Mouse (Mus musculus): ENCODE measurements at regions not wholly inside any gene's neighbourhood (a gene's known extent, or its start where the extent isn't known, plus 50 kb on each side); places are given as distances from the start of the nearest gene placed in this dataset.

DNA sequence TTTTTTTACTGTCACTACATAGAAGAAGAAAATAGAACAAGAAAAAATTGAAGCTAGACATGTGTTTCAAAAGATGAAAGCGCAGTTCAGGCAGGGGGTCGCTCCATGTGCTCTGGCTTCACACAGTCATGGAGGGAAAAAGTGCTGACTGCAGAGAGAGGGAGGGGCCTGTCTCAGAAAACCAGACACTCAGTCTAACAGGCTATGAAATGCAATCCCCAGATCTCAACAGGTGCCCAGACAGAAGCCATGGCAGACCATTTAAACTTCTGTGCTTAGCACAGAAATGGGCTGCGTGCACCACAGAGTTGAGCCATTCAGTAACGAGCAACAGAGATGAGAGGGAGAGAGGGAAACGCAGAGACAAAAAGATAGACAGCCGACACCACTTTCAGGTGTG lies 242.3 kb upstream of the Stac start:
- Histone ChIP-seq H3K4me1 (ENCODE audit: control insufficient read depth in 2 of 2, insufficient read depth in 2 of 2, low read length in 2 of 2) (no peaks in the 10 kb centered on the region), H3K4me3 (ENCODE audit: control insufficient read depth in 1 of 2, insufficient read depth in 1 of 2, low read depth in 1 of 2, low read length in 2 of 2) (no peak overlapping the region), H3K4me2 (ENCODE audit: low read length) (no peak overlapping the region), H3K27me3 (ENCODE audit: control insufficient read depth, insufficient read depth, low read length) (no peaks in the 10 kb centered on the region), H3K36me3 (ENCODE audit: control insufficient read depth, insufficient read depth, low read length) (no peaks in the 10 kb centered on the region), H3K9ac (ENCODE audit: low read length) (no peak overlapping the region), H3K27ac (replicated peaks in 1 of 2; ENCODE audit: control insufficient read depth in 1 of 2, insufficient read depth in 1 of 2, low read depth in 2 of 2, low read length in 2 of 2) (no peak overlapping the region), H3K9me3 (ENCODE audit: control insufficient read depth, low read length) (no peaks in the 10 kb centered on the region)
- no peak for ATAC-seq (ENCODE audit: insufficient number of reproducible peaks, insufficient read depth, low FRiP score, low read depth)
- 87% methylated on average over 6 of the region's 6 CpGs for WGBS

DNA sequence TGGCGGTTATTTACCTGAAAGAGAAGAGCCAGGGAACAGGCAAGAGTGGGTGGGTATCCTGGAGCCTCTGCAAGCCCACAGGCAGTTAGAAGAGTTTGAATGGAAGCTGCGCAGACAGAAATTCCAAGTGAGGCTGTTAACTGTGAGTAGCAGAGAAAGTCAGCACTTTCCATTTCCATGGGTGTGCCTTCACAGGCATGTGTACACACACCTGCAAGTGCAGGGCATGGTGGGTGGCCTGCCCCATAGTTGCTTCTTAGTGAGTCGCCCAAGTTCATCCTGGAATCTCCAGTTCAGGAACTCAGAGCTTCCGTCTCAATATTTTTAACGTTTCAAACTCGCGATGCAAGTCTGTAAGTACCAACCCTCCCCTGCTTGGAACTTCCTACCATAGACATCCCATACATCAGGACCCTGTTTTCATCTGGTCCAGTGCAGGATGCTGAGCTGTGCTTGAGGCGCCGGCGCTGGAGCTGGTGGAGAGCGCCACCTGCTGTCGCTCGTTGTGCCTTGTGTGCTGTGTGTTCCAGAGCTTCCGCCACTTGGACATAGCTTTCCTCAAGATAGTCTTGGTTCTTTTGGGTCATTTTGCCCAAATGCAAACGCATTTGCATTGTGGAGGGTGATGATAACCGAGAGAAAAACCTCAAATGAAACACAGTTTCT lies 228.3 kb upstream of the Stac start:
- Histone ChIP-seq H3K4me3 (ENCODE audit: control insufficient read depth in 1 of 2, insufficient read depth in 1 of 2, low read depth in 1 of 2, low read length in 2 of 2) (no peak overlapping the region), H3K4me2 (ENCODE audit: low read length) (no peak overlapping the region), H3K27me3 (ENCODE audit: control insufficient read depth, insufficient read depth, low read length) (no peaks in the 10 kb centered on the region), H3K9me3 (ENCODE audit: control insufficient read depth, low read length) (no peaks in the 10 kb centered on the region; the same call in 1 of the 2 replicates), H3K36me3 (ENCODE audit: control insufficient read depth, insufficient read depth, low read length) (no peaks in the 10 kb centered on the region), H3K4me1 (ENCODE audit: control insufficient read depth in 2 of 2, insufficient read depth in 2 of 2, low read length in 2 of 2) (no peaks in the 10 kb centered on the region), H3K27ac (replicated peaks in 1 of 2; ENCODE audit: control insufficient read depth in 1 of 2, insufficient read depth in 1 of 2, low read depth in 2 of 2, low read length in 2 of 2) (no peak overlapping the region), H3K9ac (ENCODE audit: low read length) (no peak overlapping the region)
- WGBS, result 16% methylated on average over 16 of the region's 16 CpGs
- ATAC-seq (ENCODE audit: insufficient number of reproducible peaks, insufficient read depth, low FRiP score, low read depth), result no peak

DNA sequence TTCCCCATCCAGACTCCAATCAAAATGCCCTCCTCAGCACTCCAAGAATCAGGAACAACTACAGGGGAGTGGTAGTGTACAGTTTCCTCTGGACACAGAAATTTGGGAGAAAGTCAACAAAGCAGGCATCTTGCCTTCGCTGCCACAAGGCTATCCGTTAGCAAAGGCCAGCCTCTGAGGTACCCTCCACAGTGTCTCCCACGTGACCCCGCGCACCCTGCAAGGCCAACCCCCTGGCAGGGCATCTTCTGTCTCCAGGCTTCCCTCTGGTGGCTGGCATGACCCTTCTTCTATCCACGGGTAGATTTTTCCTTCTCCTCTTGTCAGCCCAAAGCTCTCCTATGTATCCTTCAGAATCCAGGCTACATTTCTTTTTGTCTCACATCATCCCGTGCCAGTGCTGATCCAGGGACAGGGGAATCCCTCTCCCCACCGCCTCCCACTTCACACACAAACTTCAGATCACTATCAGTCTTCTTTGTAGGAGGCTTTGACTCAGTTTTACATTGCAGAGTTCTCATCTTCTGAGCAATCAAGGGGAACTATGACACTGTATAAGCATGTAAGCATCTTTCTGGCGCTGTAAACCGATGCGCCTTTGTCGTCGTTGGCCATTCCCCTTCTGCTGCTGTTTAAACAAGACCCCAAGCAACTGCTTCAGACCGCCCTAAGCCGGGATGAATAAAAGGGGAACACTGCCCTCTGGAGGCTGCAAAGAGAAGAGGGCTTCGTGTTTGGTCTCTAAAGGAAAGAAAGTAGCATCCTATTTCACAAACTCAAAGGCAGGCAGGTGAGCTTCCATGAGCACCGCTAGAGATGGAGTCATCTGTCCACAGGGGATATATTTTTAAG lies 226.8 kb upstream of the Stac start:
- H3K9ac ChIP-seq (ENCODE audit: low read length), result no peak overlapping the region
- 30% methylated on average over 17 of the region's 17 CpGs for WGBS
- peak; percentile 35; the same call in 1 of the 2 replicates for ATAC-seq (ENCODE audit: insufficient number of reproducible peaks, insufficient read depth, low FRiP score, low read depth)
- H3K27ac ChIP-seq (replicated peaks in 1 of 2; ENCODE audit: control insufficient read depth in 1 of 2, insufficient read depth in 1 of 2, low read depth in 2 of 2, low read length in 2 of 2), result no peak overlapping the region
- no peak overlapping the region for H3K4me3 ChIP-seq (ENCODE audit: control insufficient read depth in 1 of 2, insufficient read depth in 1 of 2, low read depth in 1 of 2, low read length in 2 of 2)
- no peak overlapping the region for H3K4me2 ChIP-seq (ENCODE audit: low read length)
- no peaks in the 10 kb centered on the region for H3K36me3 ChIP-seq (ENCODE audit: control insufficient read depth, insufficient read depth, low read length)
- H3K4me1 ChIP-seq (ENCODE audit: control insufficient read depth in 2 of 2, insufficient read depth in 2 of 2, low read length in 2 of 2), result no peaks in the 10 kb centered on the region
- H3K27me3 ChIP-seq (ENCODE audit: control insufficient read depth, insufficient read depth, low read length), result no peaks in the 10 kb centered on the region
- H3K9me3 ChIP-seq (ENCODE audit: control insufficient read depth, low read length), result no peaks in the 10 kb centered on the region; the same call in 1 of the 2 replicates

- Histone ChIP-seq H3K9ac (ENCODE audit: low read length) (no peak overlapping the region), H3K9me3 (ENCODE audit: control insufficient read depth, low read length) (no peaks in the 10 kb centered on the region), H3K27me3 (ENCODE audit: control insufficient read depth, insufficient read depth, low read length) (no peaks in the 10 kb centered on the region), H3K4me1 (ENCODE audit: control insufficient read depth in 2 of 2, insufficient read depth in 2 of 2, low read length in 2 of 2) (no peaks in the 10 kb centered on the region), H3K4me3 (ENCODE audit: control insufficient read depth in 1 of 2, insufficient read depth in 1 of 2, low read depth in 1 of 2, low read length in 2 of 2) (no peak overlapping the region), H3K27ac (replicated peaks in 1 of 2; ENCODE audit: control insufficient read depth in 1 of 2, insufficient read depth in 1 of 2, low read depth in 2 of 2, low read length in 2 of 2) (no peak overlapping the region), H3K36me3 (ENCODE audit: control insufficient read depth, insufficient read depth, low read length) (no peaks in the 10 kb centered on the region), H3K4me2 (ENCODE audit: low read length) (no peak overlapping the region)
- 59% methylated on average over 4 of the region's 4 CpGs for WGBS
- no peak for ATAC-seq (ENCODE audit: insufficient number of reproducible peaks, insufficient read depth, low FRiP score, low read depth)
These were observed 218.7 kb upstream of the Stac start for GRCm38 (mm10) chr9:111908806-111909205.

DNA sequence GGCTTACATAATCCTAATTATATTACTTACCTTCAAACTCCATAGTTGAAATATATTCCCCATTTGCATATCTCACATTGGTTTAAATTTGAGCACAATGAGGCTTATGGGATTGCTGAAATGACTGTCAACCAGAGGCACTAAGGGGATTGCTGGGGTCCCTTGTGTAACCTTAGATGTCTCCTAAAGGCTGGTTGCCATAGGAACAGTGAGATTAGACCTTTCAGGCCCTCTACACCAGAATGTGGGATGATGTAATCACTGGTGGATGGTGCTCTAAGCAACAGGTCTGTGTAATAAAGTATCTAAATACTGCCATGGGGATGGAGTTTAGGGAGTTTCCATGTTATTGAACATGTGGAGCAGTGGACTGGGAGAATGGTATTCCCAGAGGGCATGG lies 210.0 kb upstream of the Stac start:
- H3K4me3 ChIP-seq (ENCODE audit: control insufficient read depth in 1 of 2, insufficient read depth in 1 of 2, low read depth in 1 of 2, low read length in 2 of 2), result no peak overlapping the region
- H3K4me1 ChIP-seq (ENCODE audit: control insufficient read depth in 2 of 2, insufficient read depth in 2 of 2, low read length in 2 of 2), result no peaks in the 10 kb centered on the region
- ATAC-seq (ENCODE audit: insufficient number of reproducible peaks, insufficient read depth, low FRiP score, low read depth), result no peak
- H3K9me3 ChIP-seq (ENCODE audit: control insufficient read depth, low read length), result no peaks in the 10 kb centered on the region
- H3K27ac ChIP-seq (replicated peaks in 1 of 2; ENCODE audit: control insufficient read depth in 1 of 2, insufficient read depth in 1 of 2, low read depth in 2 of 2, low read length in 2 of 2), result no peak overlapping the region
- H3K36me3 ChIP-seq (ENCODE audit: control insufficient read depth, insufficient read depth, low read length), result no peaks in the 10 kb centered on the region
- H3K9ac ChIP-seq (ENCODE audit: low read length), result no peak overlapping the region
- H3K27me3 ChIP-seq (ENCODE audit: control insufficient read depth, insufficient read depth, low read length), result no peaks in the 10 kb centered on the region
- no peak overlapping the region for H3K4me2 ChIP-seq (ENCODE audit: low read length)

DNA sequence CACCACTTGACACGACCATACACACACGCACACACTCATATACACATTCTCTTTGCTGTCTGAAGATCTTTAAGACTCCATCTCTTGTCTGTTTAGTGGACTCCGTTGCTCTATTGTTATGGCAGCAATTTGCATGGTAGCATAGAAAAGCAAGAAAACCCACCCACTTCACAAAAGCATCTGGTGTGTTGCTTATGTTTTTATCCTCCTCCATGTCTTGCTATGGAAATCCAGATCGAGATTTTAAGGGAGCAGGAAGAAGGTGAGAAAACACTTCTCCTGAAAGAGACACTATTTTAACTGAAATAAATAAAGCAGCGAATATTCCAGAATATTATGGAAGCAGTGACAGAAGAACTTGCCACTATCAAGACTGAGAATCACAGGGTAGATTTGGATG lies 207.5 kb upstream of the Stac start:
- Histone ChIP-seq H3K4me3 (ENCODE audit: control insufficient read depth in 1 of 2, insufficient read depth in 1 of 2, low read depth in 1 of 2, low read length in 2 of 2) (no peak overlapping the region), H3K9ac (ENCODE audit: low read length) (no peak overlapping the region), H3K36me3 (ENCODE audit: control insufficient read depth, insufficient read depth, low read length) (no peaks in the 10 kb centered on the region), H3K4me1 (ENCODE audit: control insufficient read depth in 2 of 2, insufficient read depth in 2 of 2, low read length in 2 of 2) (no peaks in the 10 kb centered on the region), H3K4me2 (ENCODE audit: low read length) (no peak overlapping the region), H3K27me3 (ENCODE audit: control insufficient read depth, insufficient read depth, low read length) (no peaks in the 10 kb centered on the region), H3K9me3 (ENCODE audit: control insufficient read depth, low read length) (no peaks in the 10 kb centered on the region), H3K27ac (replicated peaks in 1 of 2; ENCODE audit: control insufficient read depth in 1 of 2, insufficient read depth in 1 of 2, low read depth in 2 of 2, low read length in 2 of 2) (no peak overlapping the region)
- ATAC-seq (ENCODE audit: insufficient number of reproducible peaks, insufficient read depth, low FRiP score, low read depth), result no peak
- WGBS, result 69% methylated on average over 5 of the region's 5 CpGs

GRCm38 (mm10) chr9:111879710-111880109 lies 189.6 kb upstream of the Stac start:
- Histone ChIP-seq H3K9ac (ENCODE audit: low read length) (no peak overlapping the region), H3K9me3 (ENCODE audit: control insufficient read depth, low read length) (no peaks in the 10 kb centered on the region), H3K4me1 (ENCODE audit: control insufficient read depth in 2 of 2, insufficient read depth in 2 of 2, low read length in 2 of 2) (no peaks in the 10 kb centered on the region), H3K36me3 (ENCODE audit: control insufficient read depth, insufficient read depth, low read length) (no peaks in the 10 kb centered on the region), H3K4me2 (ENCODE audit: low read length) (no peak overlapping the region), H3K4me3 (ENCODE audit: control insufficient read depth in 1 of 2, insufficient read depth in 1 of 2, low read depth in 1 of 2, low read length in 2 of 2) (no peak overlapping the region), H3K27me3 (ENCODE audit: control insufficient read depth, insufficient read depth, low read length) (no peaks in the 10 kb centered on the region), H3K27ac (replicated peaks in 1 of 2; ENCODE audit: control insufficient read depth in 1 of 2, insufficient read depth in 1 of 2, low read depth in 2 of 2, low read length in 2 of 2) (no peak overlapping the region)
- 56% methylated on average over 2 of the region's 2 CpGs for WGBS
- ATAC-seq (ENCODE audit: insufficient number of reproducible peaks, insufficient read depth, low FRiP score, low read depth), result no peak

Measured in heart, embryonic 14.5 days (tissue).